Mouse (Mus musculus) midbrain, embryonic 14.5 days (tissue): Measurements from ENCODE around the gene Kat6b. TPM values are rescaled to one million over a fixed set of nuclear protein-coding genes. Genes with fewer than 3 reads are reported as not detected.

Experiments used
- ATAC-seq: fragments of 200-750 bp; cut with Nextera tagmentation; 2 replicates; pipeline ENCODE4 v1.8.0; 2017; ENCODE audit warnings: moderate number of reproducible peaks, moderate library complexity; ENCODE audit not compliant: low FRiP score, low TSS enrichment
- DNase-seq: peaks from one replicate; pipeline ENCODE4 v3.0.0-alpha.2; 2015
- H3K27ac ChIP-seq: fragments of 300-500 bp; sonication (generic); replicated peaks from 2 replicates; pipeline ENCODE4 v1.5.1; 2014; ENCODE audit warnings: mild to moderate bottlenecking, low read depth, low read length, moderate library complexity
- H3K27me3 ChIP-seq: fragments of 300-500 bp; sonication (generic); 2 replicates; pipeline ENCODE4 v1.6.1; 2014; ENCODE audit warnings: low read length, control low read depth, mixed read lengths; ENCODE audit not compliant: control insufficient read depth, insufficient read depth
- H3K36me3 ChIP-seq: fragments of 300-500 bp; sonication (generic); 2 replicates; pipeline ENCODE4 v1.6.1; 2014; ENCODE audit warnings: low read length, control low read depth; ENCODE audit not compliant: control insufficient read depth, insufficient read depth
- H3K4me1 ChIP-seq: fragments of 300-500 bp; sonication (generic); 2 replicates; pipeline ENCODE4 v1.6.1; 2014; ENCODE audit warnings: mild to moderate bottlenecking, antibody characterized with exemption, low read length, control low read depth; ENCODE audit not compliant: control insufficient read depth, insufficient read depth
- H3K4me2 ChIP-seq: fragments of 300-500 bp; sonication (generic); 2 replicates; pipeline ENCODE4 v1.6.1; 2014; ENCODE audit warnings: mild to moderate bottlenecking, low read length, moderate library complexity
- H3K4me3 ChIP-seq: fragments of 300-500 bp; sonication (generic); replicated peaks from 2 replicates; pipeline ENCODE4 v1.5.1; 2014; ENCODE audit warnings: low read depth, low read length
- H3K9ac ChIP-seq: fragments of 300-500 bp; sonication (generic); replicated peaks from 2 replicates; pipeline ENCODE4 v1.6.1; 2014; ENCODE audit warnings: mild to moderate bottlenecking, low read length, moderate library complexity
- H3K9me3 ChIP-seq: fragments of 300-500 bp; sonication (generic); 2 replicates; pipeline ENCODE4 v1.6.1; 2016; ENCODE audit warnings: low read length, control low read depth, mixed read lengths; ENCODE audit not compliant: control insufficient read depth
- WGBS: fragments of 180-500 bp; shearing (Covaris S2); extraction: QIAGEN DNeasy Blood & Tissue Kit; methylation state at CpG from one replicate; pipeline ENCODE4 v1.1.7; 2014; 5-methylcytosine and 5-hydroxymethylcytosine counted together
- polyA plus RNA-seq: library from polyadenylated mRNA; unstranded; fragments of >200 nt; fragmentation: Nextera tagmentation; extraction: Ambion mirVana; gene quantifications from 2 replicates; pipeline ENCODE4 v1.2.1, GENCODE M21; 2014

The Kat6b gene
- polyA plus RNA-seq, 1 experiment from 2014 or later = 29.4 TPM

DNA sequence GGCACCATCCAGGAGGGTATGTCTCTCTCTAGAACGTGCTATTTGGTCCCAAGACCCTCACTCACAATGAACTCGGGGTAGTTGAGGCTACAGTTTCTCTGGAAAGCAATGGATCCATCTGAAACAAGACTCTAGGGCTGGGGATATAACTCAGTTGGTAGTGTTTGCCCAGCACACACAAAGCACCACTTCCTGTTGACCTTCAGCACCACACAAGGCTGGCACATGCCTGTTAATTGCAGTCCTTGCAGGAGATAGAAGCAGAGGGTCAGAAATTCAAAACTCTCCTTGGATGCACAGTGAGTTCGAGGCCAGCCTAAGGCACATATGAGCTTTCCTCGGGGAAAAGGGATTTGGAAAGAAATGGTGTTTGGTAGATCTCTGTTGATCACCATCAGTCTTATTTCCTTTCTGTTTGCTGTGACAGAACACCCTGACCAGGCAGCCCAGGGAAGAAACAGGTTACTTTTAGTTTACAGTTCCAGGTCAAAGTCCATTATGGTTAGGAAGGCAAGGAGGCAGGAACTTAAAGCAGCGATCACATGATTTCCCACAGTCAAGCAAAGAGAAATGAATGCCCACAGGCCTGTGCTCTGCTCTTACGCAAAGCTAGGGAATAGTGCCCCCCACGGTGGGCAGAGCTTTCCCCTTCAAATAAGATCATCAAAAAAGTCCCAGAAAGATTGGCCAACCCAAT is 25.4 kb upstream of the Kat6b start:
- ATAC-seq (no peak), DNase-seq (no peak)
- H3K36me3 ChIP-seq = no peaks in the 10 kb centered on the region
- no peak overlapping the region for H3K27ac ChIP-seq
- no peak overlapping the region for H3K4me2 ChIP-seq
- no peak overlapping the region for H3K9ac ChIP-seq
- 89% methylated on average over 7 of the region's 7 CpGs for WGBS
- no peaks in the 10 kb centered on the region for H3K4me1 ChIP-seq
- H3K9me3 ChIP-seq = no peaks in the 10 kb centered on the region
- H3K4me3 ChIP-seq = no peak overlapping the region
- no peaks in the 10 kb centered on the region for H3K27me3 ChIP-seq

DNA sequence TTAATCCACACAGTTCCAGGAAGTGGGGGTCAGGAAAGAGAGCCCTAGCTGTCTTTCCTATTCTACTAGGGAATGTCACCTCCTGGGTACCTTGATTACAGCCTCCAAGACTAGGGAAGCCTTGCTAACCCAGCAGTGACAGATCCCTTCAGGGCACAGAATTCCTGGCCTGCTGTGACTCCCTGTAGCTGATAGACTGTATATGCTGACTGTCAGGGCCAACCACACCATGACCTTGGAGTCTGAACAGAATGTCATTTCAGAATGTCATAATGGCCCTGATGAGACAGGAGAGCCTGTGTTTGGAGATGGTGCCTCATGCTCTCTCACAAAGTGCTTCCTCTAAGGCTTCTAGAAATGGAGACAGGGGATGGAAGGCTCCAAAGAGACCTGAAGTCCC is 24.7 kb upstream of the Kat6b start:
- no peaks in the 10 kb centered on the region for H3K9me3 ChIP-seq
- H3K36me3 ChIP-seq = no peaks in the 10 kb centered on the region
- no peak overlapping the region for H3K4me3 ChIP-seq
- DNase-seq (no peak), ATAC-seq (no peak)
- no peaks in the 10 kb centered on the region for H3K4me1 ChIP-seq
- no peak overlapping the region for H3K9ac ChIP-seq
- no peaks in the 10 kb centered on the region for H3K27me3 ChIP-seq
- no peak overlapping the region for H3K4me2 ChIP-seq
- H3K27ac ChIP-seq = no peak overlapping the region

DNA sequence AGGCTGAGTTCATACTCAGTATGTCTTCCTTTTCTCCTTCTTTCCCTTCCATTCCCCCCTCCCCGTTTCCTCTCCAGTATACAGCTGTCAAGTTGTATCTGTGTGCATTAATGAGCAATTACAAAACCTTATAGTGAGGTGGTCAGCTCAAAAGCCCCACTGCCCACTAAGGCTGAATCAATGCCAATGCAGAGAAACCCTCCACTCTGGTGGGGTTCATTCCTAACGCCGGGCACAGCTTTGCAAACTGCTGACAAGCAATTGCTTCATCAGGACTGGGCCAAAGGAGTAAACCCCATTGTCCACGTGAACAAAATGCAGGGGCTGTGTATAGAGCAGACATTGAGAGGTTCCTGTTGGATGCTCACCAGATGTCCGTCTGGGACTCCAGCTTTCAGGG is 23.4 kb upstream of the Kat6b start:
- DNase-seq = no peak
- WGBS = 67% methylated on average over 5 of the region's 5 CpGs

DNA sequence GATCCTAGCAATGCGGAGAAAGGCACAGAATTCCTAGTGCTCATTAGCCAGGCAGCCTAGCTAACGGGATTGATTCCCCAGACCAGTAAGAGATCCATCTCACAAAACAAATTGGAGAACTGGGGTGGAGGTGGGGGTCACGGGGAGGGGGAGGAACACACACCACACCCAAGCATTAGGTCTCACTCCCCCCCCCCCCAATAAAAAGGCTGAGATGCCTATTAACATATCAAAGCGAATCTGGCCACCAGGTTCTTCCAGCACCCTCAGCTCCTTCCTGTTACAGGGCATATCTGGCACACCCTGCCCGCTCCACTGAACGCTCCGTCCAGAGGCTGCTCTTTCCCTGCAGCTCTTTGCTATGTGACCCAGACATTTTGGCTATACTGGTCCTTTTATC is 22.5 kb upstream of the Kat6b start:
- H3K4me2 ChIP-seq = no peak overlapping the region
- H3K4me1 ChIP-seq = no peaks in the 10 kb centered on the region
- no peaks in the 10 kb centered on the region for H3K27me3 ChIP-seq
- H3K4me3 ChIP-seq = no peak overlapping the region
- DNase-seq (no peak), ATAC-seq (no peak)
- H3K9ac ChIP-seq = no peak overlapping the region
- no peaks in the 10 kb centered on the region for H3K36me3 ChIP-seq
- no peak overlapping the region for H3K27ac ChIP-seq
- no peaks in the 10 kb centered on the region for H3K9me3 ChIP-seq
- WGBS = 81% methylated on average over 7 of the region's 7 CpGs

More for the DNA sequence above, 23.4 kb upstream of the Kat6b start:
- H3K4me3 ChIP-seq = no peak overlapping the region
- H3K9me3 ChIP-seq = no peaks in the 10 kb centered on the region
- no peaks in the 10 kb centered on the region for H3K4me1 ChIP-seq
- no peak overlapping the region for H3K27ac ChIP-seq
- H3K36me3 ChIP-seq = no peaks in the 10 kb centered on the region
- H3K27me3 ChIP-seq = no peaks in the 10 kb centered on the region
- no peak for ATAC-seq
- no peak overlapping the region for H3K4me2 ChIP-seq
- no peak overlapping the region for H3K9ac ChIP-seq

DNA sequence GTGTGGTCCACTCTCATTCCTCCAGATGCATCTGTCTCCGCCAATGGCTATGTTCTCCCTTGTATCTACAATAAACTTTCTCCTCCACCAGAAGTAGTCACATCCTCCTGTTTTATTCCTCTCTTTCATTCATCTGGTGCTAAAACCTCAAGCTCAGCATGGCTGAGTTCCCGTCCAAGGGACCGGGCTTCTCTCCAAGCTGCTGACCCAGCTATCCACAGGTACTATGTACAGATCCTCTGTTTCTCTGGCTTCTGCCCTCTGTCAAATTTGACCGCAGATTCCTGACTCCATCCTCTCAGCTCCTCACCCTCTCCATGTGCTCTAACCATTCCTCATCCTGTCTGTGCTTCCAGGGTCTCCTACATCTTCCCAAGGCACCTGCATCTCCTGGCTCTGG is 22.1 kb upstream of the Kat6b start:
- H3K9ac ChIP-seq = no peak overlapping the region
- no peaks in the 10 kb centered on the region for H3K36me3 ChIP-seq
- 90% methylated on average over 4 of the region's 4 CpGs for WGBS
- DNase-seq = no peak
- H3K9me3 ChIP-seq = no peaks in the 10 kb centered on the region
- H3K27ac ChIP-seq = no peak overlapping the region
- no peak for ATAC-seq
- H3K4me2 ChIP-seq = no peak overlapping the region
- no peaks in the 10 kb centered on the region for H3K27me3 ChIP-seq
- no peak overlapping the region for H3K4me3 ChIP-seq
- H3K4me1 ChIP-seq = no peaks in the 10 kb centered on the region

DNA sequence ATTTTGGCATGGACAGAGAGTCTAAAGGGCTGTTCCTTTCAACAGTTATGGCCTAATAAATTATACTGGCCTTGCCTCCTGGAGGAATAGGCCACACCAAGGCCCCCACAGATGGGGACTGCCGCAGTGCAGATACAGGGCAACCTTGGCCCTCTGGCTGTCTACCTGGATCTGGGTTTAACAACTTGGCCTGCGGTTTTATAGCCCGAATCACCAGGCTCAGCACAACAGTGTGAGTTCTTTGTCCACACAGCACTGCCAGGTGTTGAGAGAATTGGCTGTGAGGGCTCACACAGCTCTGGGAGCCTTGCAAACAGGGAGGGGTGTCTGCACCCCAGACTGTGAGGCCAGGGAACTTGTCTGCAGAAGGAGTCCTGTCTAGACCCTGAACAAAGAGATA is 18.8 kb upstream of the Kat6b start:
- Histone ChIP-seq H3K4me1 (no peaks in the 10 kb centered on the region), H3K9ac (no peak overlapping the region), H3K27ac (no peak overlapping the region), H3K4me2 (no peak overlapping the region), H3K9me3 (no peaks in the 10 kb centered on the region), H3K27me3 (no peaks in the 10 kb centered on the region), H3K36me3 (no peaks in the 10 kb centered on the region), H3K4me3 (no peak overlapping the region)
- DNase-seq = no peak
- 95% methylated on average over 3 of the region's 3 CpGs for WGBS
- ATAC-seq = no peak

DNA sequence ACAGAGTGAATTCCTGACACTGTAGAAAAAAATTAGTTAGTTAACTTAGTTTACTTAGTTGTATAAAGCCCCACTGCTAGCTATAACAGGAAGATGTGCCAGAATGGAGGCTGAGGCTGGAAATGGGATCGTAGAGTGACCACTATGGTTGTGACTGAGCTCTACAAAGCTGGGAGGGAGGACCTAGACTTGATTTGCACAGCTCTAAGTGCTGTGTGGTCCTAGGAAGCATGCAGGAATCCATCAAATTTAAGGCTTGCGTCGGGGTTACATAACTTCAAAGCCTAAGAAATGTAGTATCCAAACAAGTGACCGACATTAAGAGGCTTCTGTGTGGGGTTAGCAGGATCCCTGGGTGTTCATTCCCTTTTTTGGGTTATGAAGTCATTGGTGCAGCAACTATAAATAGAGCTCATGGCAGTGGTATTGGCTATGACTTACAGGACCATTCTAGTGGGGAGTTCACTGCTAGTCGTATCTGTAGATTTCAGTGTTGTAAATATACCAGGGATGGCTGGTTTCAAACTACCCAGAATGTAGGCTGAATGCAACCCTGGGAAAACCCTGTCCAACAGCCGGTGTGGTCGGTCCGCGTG is 18.0 kb upstream of the Kat6b start:
- Histone ChIP-seq H3K4me1 (no peaks in the 10 kb centered on the region), H3K4me2 (no peak overlapping the region), H3K9ac (no peak overlapping the region), H3K36me3 (no peaks in the 10 kb centered on the region), H3K4me3 (no peak overlapping the region), H3K9me3 (no peaks in the 10 kb centered on the region), H3K27ac (no peak overlapping the region), H3K27me3 (no peaks in the 10 kb centered on the region)
- ATAC-seq (no peak), DNase-seq (no peak)
- 94% methylated on average over 9 of the region's 9 CpGs for WGBS

DNA sequence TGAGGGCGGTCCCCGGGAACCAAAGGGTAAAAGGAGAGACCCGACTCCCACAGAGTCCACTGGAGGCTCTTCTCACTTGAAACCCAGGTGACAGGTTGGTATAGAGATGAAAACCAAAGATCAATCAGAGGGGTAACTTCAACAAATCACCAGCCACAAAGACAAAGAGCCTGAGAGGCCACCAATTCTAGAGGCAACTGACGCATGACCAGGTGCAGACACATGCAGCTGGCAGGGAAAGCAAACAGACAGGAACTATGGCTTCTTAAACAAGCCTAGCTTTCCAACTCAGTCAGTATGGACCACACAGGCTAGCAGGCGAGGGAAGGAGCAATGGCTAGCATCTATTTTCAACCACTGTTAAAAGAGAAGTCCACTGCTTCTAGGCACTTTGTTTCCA is 10.8 kb upstream of the Kat6b start:
- Histone ChIP-seq H3K36me3 (no peaks in the 10 kb centered on the region), H3K9ac (no peak overlapping the region), H3K27me3 (no peaks in the 10 kb centered on the region), H3K4me3 (no peak overlapping the region), H3K4me2 (no peak overlapping the region), H3K9me3 (no peaks in the 10 kb centered on the region), H3K27ac (no peak overlapping the region), H3K4me1 (no peaks in the 10 kb centered on the region)
- no peak for ATAC-seq
- WGBS = 84% methylated on average over 5 of the region's 5 CpGs
- DNase-seq = no peak

DNA sequence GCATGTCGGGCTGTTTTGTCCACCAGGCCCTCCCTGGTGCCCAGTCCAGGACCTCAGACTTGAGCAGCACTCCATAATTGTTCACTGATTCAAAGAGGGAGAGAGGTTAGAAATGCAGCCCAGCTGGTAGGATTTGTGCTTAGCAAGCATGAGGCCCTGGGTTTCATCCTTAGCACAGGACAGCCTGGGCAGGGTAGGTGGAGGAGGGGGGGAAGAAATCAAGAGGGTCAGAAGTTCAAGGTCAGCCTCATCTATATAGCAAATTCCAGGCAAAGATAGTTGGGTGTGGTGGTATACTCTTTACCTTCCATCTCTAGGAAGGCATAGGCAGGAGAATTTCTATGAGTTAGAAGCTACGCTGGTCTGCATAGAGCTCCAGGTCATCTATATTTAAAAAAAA is 9.3 kb upstream of the Kat6b start:
- H3K4me1 ChIP-seq = no peaks in the 10 kb centered on the region
- ATAC-seq = no peak
- H3K27ac ChIP-seq = no peak overlapping the region
- no peaks in the 10 kb centered on the region for H3K9me3 ChIP-seq
- H3K9ac ChIP-seq = no peak overlapping the region
- H3K27me3 ChIP-seq = no peaks in the 10 kb centered on the region
- H3K36me3 ChIP-seq = no peaks in the 10 kb centered on the region
- no peak for DNase-seq
- H3K4me3 ChIP-seq = no peak overlapping the region
- no peak overlapping the region for H3K4me2 ChIP-seq
- 94% methylated on average over 2 of the region's 2 CpGs for WGBS
